Mouse (Mus musculus): ENCODE measurements around the gene Dnaaf2. TPM values are rescaled to one million over a fixed set of nuclear protein-coding genes. Genes with fewer than 3 reads are reported as not detected.
A peak's percentile ranks its signal among the peaks of the same experiment; 100 is the strongest.
"Not testable (repeated sequence)": the region's sequence is repeated elsewhere in the genome, so short reads cannot be mapped to it uniquely, and the experiment has no call there.

The Dnaaf2 gene
- polyA plus RNA-seq, 1 experiment from 2014 or later = 10.5 TPM

- not testable (repeated sequence) for H3K27ac ChIP-seq (ENCODE audit: low read depth, low read length); ATAC-seq (ENCODE audit: low FRiP score, low TSS enrichment); H3K4me3 ChIP-seq (ENCODE audit: low read length); H3K4me1 ChIP-seq (ENCODE audit: control insufficient read depth, insufficient read depth, low read length); H3K9me3 ChIP-seq (ENCODE audit: control insufficient read depth, low read length); H3K4me2 ChIP-seq (replicated peaks; ENCODE audit: low read depth, low read length); H3K27me3 ChIP-seq (ENCODE audit: control insufficient read depth, insufficient read depth, low read length); H3K9ac ChIP-seq (ENCODE audit: low read depth, low read length)
- peaks cover 15% of the 10 kb centered on the region for H3K36me3 ChIP-seq (ENCODE audit: control insufficient read depth, insufficient read depth, low read length)
- 76% methylated on average over 2 of the region's 2 CpGs for WGBS
Measured at GRCm38 (mm10) chr12:69160677-69161076, 37.6 kb downstream of the Dnaaf2 start.

GRCm38 (mm10) chr12:69159578-69159940 is 38.7 kb downstream of the Dnaaf2 start:
- H3K27me3 ChIP-seq (ENCODE audit: control insufficient read depth, insufficient read depth, low read length) = no peaks in the 10 kb centered on the region
- H3K4me3 ChIP-seq (ENCODE audit: low read length) = peak overlapping the region; percentile 77; the same call in 1 of the 2 replicates
- WGBS = 7% methylated on average over 9 of the region's 9 CpGs
- ATAC-seq (ENCODE audit: low FRiP score, low TSS enrichment) = 0 out of 2 replicates have a peak, but pooled peaks have one; percentile 10
- peaks cover 15% of the 10 kb centered on the region for H3K36me3 ChIP-seq (ENCODE audit: control insufficient read depth, insufficient read depth, low read length)
- peaks cover 6% of the 10 kb centered on the region; the same call in 1 of the 2 replicates for H3K4me1 ChIP-seq (ENCODE audit: control insufficient read depth, insufficient read depth, low read length)
- 0 out of 2 replicates have a peak overlapping the region, but pooled peaks have one; percentile 1 for H3K4me2 ChIP-seq (replicated peaks; ENCODE audit: low read depth, low read length)
- no peak overlapping the region for H3K27ac ChIP-seq (ENCODE audit: low read depth, low read length)
- no peaks in the 10 kb centered on the region for H3K9me3 ChIP-seq (ENCODE audit: control insufficient read depth, low read length)
- H3K9ac ChIP-seq (ENCODE audit: low read depth, low read length) = no peak overlapping the region

- Histone ChIP-seq H3K9ac (ENCODE audit: low read depth, low read length) (peak within 1 kb of the TSS; percentile 93), H3K4me2 (replicated peaks; ENCODE audit: low read depth, low read length) (peak within 1 kb of the TSS; percentile 77), H3K4me3 (ENCODE audit: low read length) (peak within 1 kb of the TSS; percentile 77), H3K36me3 (ENCODE audit: control insufficient read depth, insufficient read depth, low read length) (peaks cover 15% of the 10 kb centered on the region), H3K27ac (ENCODE audit: low read depth, low read length) (peak within 1 kb of the TSS; percentile 95)
- WGBS = under 1% methylated on average over 56 of the region's 68 CpGs
- not testable (repeated sequence) for H3K9me3 ChIP-seq (ENCODE audit: control insufficient read depth, low read length); H3K4me1 ChIP-seq (ENCODE audit: control insufficient read depth, insufficient read depth, low read length); H3K27me3 ChIP-seq (ENCODE audit: control insufficient read depth, insufficient read depth, low read length)
- peak; percentile 99 for ATAC-seq (ENCODE audit: low FRiP score, low TSS enrichment)
Measured at GRCm38 (mm10) chr12:69158765-69159577, 39.3 kb downstream of the Dnaaf2 start, which contains the start of gene Rps29. TSS of gene Rps29 (minus strand) at chr12:69159186.

- Histone ChIP-seq H3K4me2 (replicated peaks; ENCODE audit: low read depth, low read length) (peak overlapping the region; percentile 77), H3K9me3 (ENCODE audit: control insufficient read depth, low read length) (no peaks in the 10 kb centered on the region), H3K27me3 (ENCODE audit: control insufficient read depth, insufficient read depth, low read length) (no peaks in the 10 kb centered on the region), H3K9ac (ENCODE audit: low read depth, low read length) (peak overlapping the region; percentile 93), H3K4me1 (ENCODE audit: control insufficient read depth, insufficient read depth, low read length) (peaks cover 6% of the 10 kb centered on the region; the same call in 1 of the 2 replicates), H3K27ac (ENCODE audit: low read depth, low read length) (peak overlapping the region; percentile 95), H3K36me3 (ENCODE audit: control insufficient read depth, insufficient read depth, low read length) (peaks cover 15% of the 10 kb centered on the region), H3K4me3 (ENCODE audit: low read length) (peak overlapping the region; percentile 77)
- ATAC-seq (ENCODE audit: low FRiP score, low TSS enrichment) = no peak; the same call in 1 of the 2 replicates
- WGBS = under 1% methylated on average over 19 of the region's 19 CpGs
Measured at GRCm38 (mm10) chr12:69158366-69158764, 39.9 kb downstream of the Dnaaf2 start.

GRCm38 (mm10) chr12:69157107-69157506 is 41.1 kb downstream of the Dnaaf2 start:
- ATAC-seq (ENCODE audit: low FRiP score, low TSS enrichment) = no peak
- no peaks in the 10 kb centered on the region for H3K9me3 ChIP-seq (ENCODE audit: control insufficient read depth, low read length)
- no peak overlapping the region for H3K27ac ChIP-seq (ENCODE audit: low read depth, low read length)
- H3K27me3 ChIP-seq (ENCODE audit: control insufficient read depth, insufficient read depth, low read length) = no peaks in the 10 kb centered on the region
- peaks cover 15% of the 10 kb centered on the region for H3K36me3 ChIP-seq (ENCODE audit: control insufficient read depth, insufficient read depth, low read length)
- WGBS = 95% methylated on average over 2 of the region's 2 CpGs
- H3K4me1 ChIP-seq (ENCODE audit: control insufficient read depth, insufficient read depth, low read length) = peaks cover 6% of the 10 kb centered on the region; the same call in 1 of the 2 replicates
- H3K9ac ChIP-seq (ENCODE audit: low read depth, low read length) = no peak overlapping the region
- H3K4me2 ChIP-seq (replicated peaks; ENCODE audit: low read depth, low read length) = no peak overlapping the region
- no peak overlapping the region for H3K4me3 ChIP-seq (ENCODE audit: low read length)

- Histone ChIP-seq H3K9me3 (ENCODE audit: control insufficient read depth, low read length) (no peaks in the 10 kb centered on the region), H3K4me3 (ENCODE audit: low read length) (no peak overlapping the region), H3K36me3 (ENCODE audit: control insufficient read depth, insufficient read depth, low read length) (peaks cover 15% of the 10 kb centered on the region), H3K4me2 (replicated peaks; ENCODE audit: low read depth, low read length) (no peak overlapping the region), H3K4me1 (ENCODE audit: control insufficient read depth, insufficient read depth, low read length) (peaks cover 6% of the 10 kb centered on the region; the same call in 1 of the 2 replicates), H3K9ac (ENCODE audit: low read depth, low read length) (no peak overlapping the region), H3K27me3 (ENCODE audit: control insufficient read depth, insufficient read depth, low read length) (no peaks in the 10 kb centered on the region), H3K27ac (ENCODE audit: low read depth, low read length) (no peak overlapping the region)
- 82% methylated on average over 4 of the region's 4 CpGs for WGBS
- no peak for ATAC-seq (ENCODE audit: low FRiP score, low TSS enrichment)
Measured at GRCm38 (mm10) chr12:69156436-69156835, 41.8 kb downstream of the Dnaaf2 start.

- H3K9ac ChIP-seq (ENCODE audit: low read depth, low read length) = no peak overlapping the region
- peaks cover 15% of the 10 kb centered on the region for H3K36me3 ChIP-seq (ENCODE audit: control insufficient read depth, insufficient read depth, low read length)
- H3K4me2 ChIP-seq (replicated peaks; ENCODE audit: low read depth, low read length) = no peak overlapping the region
- WGBS = 88% methylated on average over 2 of the region's 2 CpGs
- no peak overlapping the region for H3K27ac ChIP-seq (ENCODE audit: low read depth, low read length)
- H3K4me3 ChIP-seq (ENCODE audit: low read length) = no peak overlapping the region
- no peaks in the 10 kb centered on the region for H3K9me3 ChIP-seq (ENCODE audit: control insufficient read depth, low read length)
- no peaks in the 10 kb centered on the region for H3K27me3 ChIP-seq (ENCODE audit: control insufficient read depth, insufficient read depth, low read length)
- no peak for ATAC-seq (ENCODE audit: low FRiP score, low TSS enrichment)
- peaks cover 6% of the 10 kb centered on the region; the same call in 1 of the 2 replicates for H3K4me1 ChIP-seq (ENCODE audit: control insufficient read depth, insufficient read depth, low read length)
Measured at GRCm38 (mm10) chr12:69155923-69156322, 42.3 kb downstream of the Dnaaf2 start.

- Histone ChIP-seq H3K36me3 (ENCODE audit: control insufficient read depth, insufficient read depth, low read length) (no peaks in the 10 kb centered on the region), H3K4me1 (ENCODE audit: control insufficient read depth, insufficient read depth, low read length) (no peaks in the 10 kb centered on the region), H3K27ac (ENCODE audit: low read depth, low read length) (no peak overlapping the region), H3K4me2 (replicated peaks; ENCODE audit: low read depth, low read length) (no peak overlapping the region), H3K9me3 (ENCODE audit: control insufficient read depth, low read length) (no peaks in the 10 kb centered on the region), H3K4me3 (ENCODE audit: low read length) (no peak overlapping the region), H3K9ac (ENCODE audit: low read depth, low read length) (no peak overlapping the region), H3K27me3 (ENCODE audit: control insufficient read depth, insufficient read depth, low read length) (no peaks in the 10 kb centered on the region)
- ATAC-seq (ENCODE audit: low FRiP score, low TSS enrichment) = no peak
- 83% methylated on average over 13 of the region's 13 CpGs for WGBS
Measured at GRCm38 (mm10) chr12:69150049-69150448, 48.2 kb downstream of the Dnaaf2 start.

GRCm38 (mm10) chr12:69147166-69147735 is 51.0 kb downstream of the Dnaaf2 start:
- Histone ChIP-seq H3K9me3 (ENCODE audit: control insufficient read depth, low read length) (no peaks in the 10 kb centered on the region), H3K36me3 (ENCODE audit: control insufficient read depth, insufficient read depth, low read length) (no peaks in the 10 kb centered on the region), H3K27me3 (ENCODE audit: control insufficient read depth, insufficient read depth, low read length) (no peaks in the 10 kb centered on the region), H3K27ac (ENCODE audit: low read depth, low read length) (no peak overlapping the region), H3K4me2 (replicated peaks; ENCODE audit: low read depth, low read length) (no peak overlapping the region), H3K4me3 (ENCODE audit: low read length) (no peak overlapping the region), H3K4me1 (ENCODE audit: control insufficient read depth, insufficient read depth, low read length) (no peaks in the 10 kb centered on the region), H3K9ac (ENCODE audit: low read depth, low read length) (no peak overlapping the region)
- no peak for ATAC-seq (ENCODE audit: low FRiP score, low TSS enrichment)
- 91% methylated on average over 5 of the region's 5 CpGs for WGBS

Measured in kidney, embryonic 14.5 days (tissue).